In the genomic region with DNA sequence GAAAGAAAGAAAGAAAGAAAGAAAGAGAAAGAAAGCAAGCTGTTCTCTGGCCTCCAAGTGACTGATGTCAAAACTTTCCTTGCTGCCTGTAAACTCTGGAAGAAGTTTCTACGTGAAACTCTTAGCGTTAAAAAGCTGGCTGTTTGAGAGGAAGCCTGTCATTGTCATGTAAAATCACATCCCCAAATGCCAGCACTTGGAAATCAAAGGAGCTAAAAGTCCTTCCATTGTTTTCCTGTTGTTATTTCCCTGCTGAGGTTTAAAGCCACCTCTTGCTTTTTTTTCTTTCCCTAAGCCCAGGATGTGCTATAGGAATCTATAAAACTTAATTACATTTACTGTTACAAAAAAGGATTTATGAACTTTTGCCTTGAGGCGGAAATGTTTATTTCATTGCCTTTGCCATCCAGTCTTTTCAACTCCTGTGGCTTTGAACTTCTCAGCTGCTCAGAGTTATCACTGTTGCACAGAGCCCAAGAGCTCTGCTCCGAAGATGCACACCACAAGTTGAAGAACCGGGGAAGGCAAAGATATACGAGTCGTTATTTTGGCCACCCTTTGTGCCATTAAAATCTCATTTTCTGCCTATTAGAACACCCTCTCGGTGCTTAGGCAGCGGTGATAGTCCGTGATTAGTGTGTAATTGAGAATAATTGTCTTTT, we compare ENCODE assay signal across 29 mouse cellular contexts.
A peak's percentile ranks its signal among the peaks of the same experiment; 100 is the strongest.
DNase-seq lines count a peak whose midpoint lies in the region; ATAC-seq lines count a peak whose summit lies in the region.
"Had no signal": no experiment of that assay in that cellular context is flagged by ENCODE, and none has a peak within 500 bp of the region (broad histone marks: within the 10 kb centered on the region; RNA-seq: fewer than 3 reads in every experiment).

No protein-coding gene starts in this region.

- H3K27me3 ChIP-seq in hindbrain, embryonic 16.5 days (replicated peaks; ENCODE audit: control insufficient read depth, insufficient read depth, low read length), result no peaks in the 10 kb centered on the region; the same call in 1 of the 2 replicates
- H3K27me3 ChIP-seq in hindbrain, embryonic 14.5 days (ENCODE audit: control insufficient read depth, insufficient read depth, low read length), result 0 out of 2 replicates have a peak, but pooled peaks cover 10% of the 10 kb centered on the region
- H3K27me3 ChIP-seq in neural tube, embryonic 15.5 days (replicated peaks), result peaks cover 10% of the 10 kb centered on the region; the same call in 1 of the 2 replicates
- peaks cover 80% of the 10 kb centered on the region for H3K27me3 ChIP-seq in kidney, embryonic 15.5 days
- H3K27me3 ChIP-seq: intestine, embryonic 15.5 days had no signal

- H3K4me2 ChIP-seq in hindbrain, embryonic 16.5 days (ENCODE audit: low read length), result peak overlapping the region; percentile 10; the same call in 1 of the 2 replicates
- H3K4me2 ChIP-seq in hindbrain, embryonic 14.5 days (replicated peaks), result no peak overlapping the region
- 0 out of 2 replicates have a peak overlapping the region, but pooled peaks have one; percentile 20 for H3K4me2 ChIP-seq in neural tube, embryonic 15.5 days
- no peak overlapping the region for H3K4me2 ChIP-seq in kidney, embryonic 15.5 days
- H3K4me2 ChIP-seq: heart, embryonic 15.5 days; hindbrain, embryonic 15.5 days; intestine, embryonic 15.5 days; neural tube, embryonic 12.5 days had no signal

- no peaks in the 10 kb centered on the region for H3K36me3 ChIP-seq in hindbrain, embryonic 16.5 days (ENCODE audit: control insufficient read depth, insufficient read depth, low read length)
- H3K36me3 ChIP-seq in hindbrain, embryonic 14.5 days (replicated peaks; ENCODE audit: control insufficient read depth, insufficient read depth), result no peaks in the 10 kb centered on the region
- H3K36me3 ChIP-seq in neural tube, embryonic 15.5 days, result no peaks in the 10 kb centered on the region
- no peaks in the 10 kb centered on the region for H3K36me3 ChIP-seq in kidney, embryonic 15.5 days
- H3K36me3 ChIP-seq: heart, embryonic 10.5 days; heart, embryonic 15.5 days; hindbrain, embryonic 15.5 days; intestine, embryonic 15.5 days had no signal

- DNase-seq in hindbrain, embryonic 14.5 days (ENCODE audit: low spot score), result no peak
- DNase-seq in neural tube, embryonic 10.5 days (ENCODE audit: extremely low spot score, low spot score), result no peak
- DNase-seq in ZHBTc4 (ENCODE audit: low read depth, low spot score), result peak; percentile 85
- DNase-seq in cerebellum, postnatal 36 days, result no peak
- DNase-seq: adrenal gland, postnatal 25 days; cerebellum, adult 18-20 months; cerebellum, postnatal 14 days; gastrocnemius, postnatal 25 days; heart, adult 11 months; kidney, adult 8-10 months; kidney, postnatal 10 days; layer of hippocampus, postnatal 36 days; left cerebral cortex, postnatal 4 days; liver; lung, adult 2 months; lung, postnatal 10 days; right cerebral cortex, postnatal 14 days; thymus, postnatal 4 days had no signal

- WGBS in hindbrain, embryonic 16.5 days, result 14% methylated on average over 10 of the region's 10 CpGs
- 11% methylated on average over 10 of the region's 10 CpGs for WGBS in hindbrain, embryonic 14.5 days
- WGBS in neural tube, embryonic 15.5 days, result 4% methylated on average over 10 of the region's 10 CpGs
- WGBS in kidney, embryonic 15.5 days, result 16% methylated on average over 10 of the region's 10 CpGs

- no peak for ATAC-seq in hindbrain, embryonic 16.5 days
- ATAC-seq in hindbrain, embryonic 14.5 days (ENCODE audit: low FRiP score), result no peak
- no peak for ATAC-seq in neural tube, embryonic 15.5 days (ENCODE audit: low FRiP score)
- no peak for ATAC-seq in kidney, embryonic 15.5 days (replicated peaks; ENCODE audit: low FRiP score)
- ATAC-seq: forebrain, embryonic 14.5 days; intestine, embryonic 15.5 days had no signal

- no peak overlapping the region for H3K4me3 ChIP-seq in hindbrain, embryonic 16.5 days (ENCODE audit: low read length)
- no peak overlapping the region for H3K4me3 ChIP-seq in hindbrain, embryonic 14.5 days (replicated peaks; ENCODE audit: low read length)
- no peak overlapping the region for H3K4me3 ChIP-seq in neural tube, embryonic 15.5 days (replicated peaks)
- no peak overlapping the region for H3K4me3 ChIP-seq in kidney, embryonic 15.5 days (replicated peaks)
- H3K4me3 ChIP-seq: heart, embryonic 10.5 days; heart, embryonic 15.5 days; hindbrain, embryonic 15.5 days; intestine, embryonic 15.5 days; neural tube, embryonic 12.5 days had no signal

- H3K9me3 ChIP-seq in hindbrain, embryonic 16.5 days (ENCODE audit: control insufficient read depth, low read length), result no peaks in the 10 kb centered on the region
- H3K9me3 ChIP-seq in hindbrain, embryonic 14.5 days (ENCODE audit: control insufficient read depth, low read length), result 0 out of 2 replicates have a peak, but pooled peaks cover 7% of the 10 kb centered on the region
- 0 out of 2 replicates have a peak, but pooled peaks cover 3% of the 10 kb centered on the region for H3K9me3 ChIP-seq in neural tube, embryonic 15.5 days (replicated peaks)
- no peaks in the 10 kb centered on the region for H3K9me3 ChIP-seq in kidney, embryonic 15.5 days (replicated peaks)
- H3K9me3 ChIP-seq: heart, embryonic 10.5 days; heart, embryonic 15.5 days; intestine, embryonic 15.5 days; neural tube, embryonic 12.5 days had no signal

- H3K4me1 ChIP-seq in hindbrain, embryonic 16.5 days (ENCODE audit: control insufficient read depth, insufficient read depth, low read depth, low read length), result peaks cover 3% of the 10 kb centered on the region; the same call in 1 of the 2 replicates
- H3K4me1 ChIP-seq in hindbrain, embryonic 14.5 days (replicated peaks; ENCODE audit: control insufficient read depth, insufficient read depth, low read length), result 0 out of 2 replicates have a peak, but pooled peaks cover 10% of the 10 kb centered on the region
- peaks cover 8% of the 10 kb centered on the region for H3K4me1 ChIP-seq in neural tube, embryonic 15.5 days
- no peaks in the 10 kb centered on the region for H3K4me1 ChIP-seq in kidney, embryonic 15.5 days
- H3K4me1 ChIP-seq: heart, embryonic 10.5 days; heart, embryonic 15.5 days; intestine, embryonic 15.5 days had no signal

- no peak overlapping the region for H3K9ac ChIP-seq in hindbrain, embryonic 16.5 days (ENCODE audit: low read depth, low read length)
- H3K9ac ChIP-seq in hindbrain, embryonic 14.5 days, result no peak overlapping the region
- H3K9ac ChIP-seq in neural tube, embryonic 15.5 days (replicated peaks), result no peak overlapping the region
- no peak overlapping the region for H3K9ac ChIP-seq in kidney, embryonic 15.5 days
- H3K9ac ChIP-seq: heart, embryonic 15.5 days; hindbrain, embryonic 15.5 days; intestine, embryonic 15.5 days; liver, embryonic 14.5 days; neural tube, embryonic 12.5 days had no signal

- no peak overlapping the region for H3K27ac ChIP-seq in hindbrain, embryonic 16.5 days (ENCODE audit: low read depth, low read length)
- H3K27ac ChIP-seq in hindbrain, embryonic 14.5 days, result no peak overlapping the region
- H3K27ac ChIP-seq in neural tube, embryonic 15.5 days (replicated peaks), result no peak overlapping the region
- no peak overlapping the region for H3K27ac ChIP-seq in kidney, embryonic 15.5 days
- H3K27ac ChIP-seq: heart, embryonic 10.5 days; heart, embryonic 15.5 days; hindbrain, embryonic 15.5 days; intestine, embryonic 15.5 days; liver, embryonic 14.5 days; macrophage; neural tube, embryonic 12.5 days had no signal

Comparison
In these comparisons a context has a peak if more than half of its experiments do, and no peak if none do; other contexts are left out.
1. H3K4me2 ChIP-seq: peak in hindbrain, embryonic 16.5 days (single experiment) and neural tube, embryonic 15.5 days (single experiment); none in hindbrain, embryonic 14.5 days (single experiment) and kidney, embryonic 15.5 days (single experiment).